Mouse (Mus musculus) embryonic fibroblast, embryonic 13.5 days (primary cell): ENCODE data around the gene Cracr2a.

Source experiments
- CTCF ChIP-seq: IDR thresholded peaks from 2 replicates; pipeline ENCODE4 v1.5.1; 2011; ENCODE audit warnings: mild to moderate bottlenecking, control low read depth, low read length, moderate library complexity, borderline replicate concordance; ENCODE audit not compliant: insufficient read depth
- POLR2A ChIP-seq: IDR thresholded peaks from 2 replicates; pipeline ENCODE4 v1.6.1; 2011; ENCODE audit warnings: low read depth, mild to moderate bottlenecking, control low read depth, low read length, moderate library complexity

DNA sequence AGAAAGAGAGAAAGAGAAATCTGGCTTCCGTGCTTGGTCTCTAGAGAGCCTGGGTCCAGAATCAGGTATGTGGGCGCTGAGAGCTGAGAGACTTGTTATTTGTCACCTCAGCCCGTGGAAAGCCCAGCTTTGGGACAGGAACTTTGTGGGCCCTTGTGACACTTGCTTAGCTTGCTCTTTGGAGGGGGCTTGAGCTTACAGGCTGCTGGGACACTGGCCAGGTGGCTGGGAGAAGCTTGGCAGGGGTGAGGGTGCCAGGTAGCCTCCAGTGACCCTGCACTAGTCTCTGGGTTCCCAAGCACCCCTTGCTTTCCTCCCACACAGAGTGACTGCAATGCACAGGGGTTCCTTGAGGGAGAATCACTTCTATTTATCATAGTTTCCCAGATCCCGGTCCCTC is 2.4 kb downstream of the Cracr2a start:
- TF ChIP-seq CTCF: no peak
- TF ChIP-seq POLR2A: no peak
